Mouse (Mus musculus): ENCODE measurements around the gene Fam3c. TPM values are rescaled to one million over a fixed set of nuclear protein-coding genes. Genes with fewer than 3 reads are reported as not detected.
A peak's percentile ranks its signal among the peaks of the same experiment; 100 is the strongest.

Fam3c gene
- polyA plus RNA-seq (2016; fragmentation: Nextera tagmentation; extraction: Ambion mirVana) = 34.3 and 48.2 TPM in 2 replicates

DNA sequence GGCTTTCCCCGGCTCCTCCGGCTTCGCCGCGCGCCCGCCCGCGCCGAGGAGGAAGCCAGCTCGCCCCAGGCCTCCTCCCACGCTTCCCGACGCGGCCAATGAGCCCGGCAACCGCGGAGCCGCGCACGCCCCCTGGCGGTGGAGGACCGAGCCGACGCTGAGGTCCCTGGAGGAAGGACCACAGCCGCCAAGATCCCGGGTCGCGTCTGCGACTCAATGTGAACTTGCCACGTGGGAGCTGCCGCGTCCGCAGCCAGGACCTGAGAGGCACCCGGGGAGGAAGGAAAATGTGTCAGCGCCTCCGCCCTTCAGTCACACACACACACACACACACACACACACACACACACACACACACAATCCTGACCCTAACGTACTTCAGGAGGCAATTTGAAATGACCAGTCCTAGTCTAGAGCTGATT is at the start of gene Fam3c:
TSS of gene Fam3c (minus strand) at position 158 of the 422 bp plus-strand sequence.
- WGBS = under 1% methylated on average over 38 of the region's 38 CpGs
- Histone ChIP-seq H3K4me1 (peaks cover 15% of the 10 kb centered on the region), H3K9me3 (no peaks in the 10 kb centered on the region; the same call in 1 of the 2 replicates), H3K27ac (peak within 1 kb of the TSS; percentile 95), H3K4me3 (peak within 1 kb of the TSS; percentile 73), H3K27me3 (ENCODE audit: insufficient read depth, poor library complexity, severe bottlenecking) (no peaks in the 10 kb centered on the region), H3K36me3 (no peaks in the 10 kb centered on the region)
- peak; percentile 97 for DNase-seq (ENCODE audit: low spot score)

GRCm38 (mm10) chr6:22405021-22405420 is 49.0 kb upstream of the Fam3c start:
- WGBS = 82% methylated on average over 3 of the region's 3 CpGs
- DNase-seq (ENCODE audit: low spot score) = no peak

GRCm38 (mm10) chr6:22403736-22404135 is 47.7 kb upstream of the Fam3c start:
- H3K36me3 ChIP-seq = no peaks in the 10 kb centered on the region
- no peaks in the 10 kb centered on the region for H3K4me1 ChIP-seq
- 80% methylated on average over 5 of the region's 5 CpGs for WGBS
- H3K4me3 ChIP-seq = no peak overlapping the region
- H3K27me3 ChIP-seq (ENCODE audit: insufficient read depth, poor library complexity, severe bottlenecking) = no peaks in the 10 kb centered on the region
- DNase-seq (ENCODE audit: low spot score) = no peak
- H3K27ac ChIP-seq = no peak overlapping the region
- no peaks in the 10 kb centered on the region for H3K9me3 ChIP-seq

More at GRCm38 (mm10) chr6:22405021-22405420, 49.0 kb upstream of the Fam3c start:
- Histone ChIP-seq H3K9me3 (no peaks in the 10 kb centered on the region), H3K27me3 (ENCODE audit: insufficient read depth, poor library complexity, severe bottlenecking) (no peaks in the 10 kb centered on the region), H3K27ac (no peak overlapping the region), H3K4me3 (no peak overlapping the region), H3K36me3 (no peaks in the 10 kb centered on the region), H3K4me1 (no peaks in the 10 kb centered on the region)

GRCm38 (mm10) chr6:22403317-22403716 is 47.3 kb upstream of the Fam3c start:
- H3K27me3 ChIP-seq (ENCODE audit: insufficient read depth, poor library complexity, severe bottlenecking) = no peaks in the 10 kb centered on the region
- no peaks in the 10 kb centered on the region for H3K4me1 ChIP-seq
- H3K4me3 ChIP-seq = no peak overlapping the region
- no peak overlapping the region for H3K27ac ChIP-seq
- no peak for DNase-seq (ENCODE audit: low spot score)
- H3K9me3 ChIP-seq = no peaks in the 10 kb centered on the region
- no peaks in the 10 kb centered on the region for H3K36me3 ChIP-seq
- 83% methylated on average over 9 of the region's 9 CpGs for WGBS

DNA sequence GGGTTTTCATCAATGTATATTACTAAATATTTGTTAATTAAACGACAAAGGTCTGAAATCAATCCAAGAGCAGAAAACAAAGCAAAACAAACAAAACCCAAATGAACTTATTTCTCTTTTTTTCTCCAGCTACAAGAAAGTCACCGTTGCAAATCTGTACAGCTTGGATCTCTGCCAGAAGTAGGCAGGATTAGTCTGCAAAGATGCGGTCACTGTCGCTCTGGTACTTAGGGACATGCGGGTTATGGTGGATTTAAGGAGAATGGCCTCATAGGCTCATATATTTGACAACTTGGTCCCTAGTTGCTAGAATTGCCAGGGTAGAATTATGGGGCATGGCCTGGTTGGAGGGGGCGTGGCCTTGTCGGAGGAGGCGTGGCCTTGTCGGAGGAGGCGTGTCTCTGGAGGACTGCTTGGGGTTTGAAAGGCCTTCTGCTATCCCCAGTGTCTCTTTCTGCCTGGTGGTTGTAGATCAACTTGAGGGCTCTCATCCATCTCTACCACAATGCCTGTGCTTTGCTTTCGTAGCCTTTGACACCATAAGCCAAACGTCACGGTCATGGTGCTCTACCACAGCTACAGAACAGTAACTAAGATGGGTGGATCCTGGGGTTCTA is 46.6 kb upstream of the Fam3c start:
- H3K4me3 ChIP-seq = no peak overlapping the region
- 80% methylated on average over 13 of the region's 13 CpGs for WGBS

DNA sequence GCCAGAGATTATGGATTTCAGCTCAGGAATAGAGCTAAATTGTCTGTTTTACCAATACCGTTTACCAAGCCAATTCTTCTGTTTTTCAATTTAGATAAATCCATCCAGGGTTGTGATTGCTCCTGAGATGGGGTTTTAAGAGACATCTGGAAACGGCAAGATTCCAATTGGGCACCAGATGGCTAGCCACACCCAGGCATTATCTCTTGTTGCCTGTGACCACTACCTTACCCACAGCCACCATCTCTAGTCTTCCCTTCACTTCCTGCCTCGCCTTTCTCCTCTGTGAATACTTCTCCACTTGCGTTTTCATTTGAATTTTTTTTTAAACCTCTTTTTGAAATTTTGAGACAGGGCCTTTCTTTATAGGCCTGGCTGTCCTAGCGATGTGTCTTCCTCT is 46.0 kb upstream of the Fam3c start:
- Histone ChIP-seq H3K27ac (no peak overlapping the region), H3K4me3 (no peak overlapping the region), H3K9me3 (no peaks in the 10 kb centered on the region), H3K4me1 (no peaks in the 10 kb centered on the region), H3K36me3 (no peaks in the 10 kb centered on the region), H3K27me3 (ENCODE audit: insufficient read depth, poor library complexity, severe bottlenecking) (no peaks in the 10 kb centered on the region)
- DNase-seq (ENCODE audit: low spot score) = no peak
- 71% methylated on average over 5 of the region's 5 CpGs for WGBS

More for the DNA sequence above, 46.6 kb upstream of the Fam3c start:
- Histone ChIP-seq H3K27me3 (ENCODE audit: insufficient read depth, poor library complexity, severe bottlenecking) (no peaks in the 10 kb centered on the region), H3K9me3 (no peaks in the 10 kb centered on the region), H3K27ac (no peak overlapping the region), H3K4me1 (no peaks in the 10 kb centered on the region), H3K36me3 (no peaks in the 10 kb centered on the region)
- no peak for DNase-seq (ENCODE audit: low spot score)

- Histone ChIP-seq H3K27ac (no peak overlapping the region), H3K4me1 (no peaks in the 10 kb centered on the region), H3K9me3 (no peaks in the 10 kb centered on the region), H3K4me3 (no peak overlapping the region), H3K36me3 (no peaks in the 10 kb centered on the region), H3K27me3 (ENCODE audit: insufficient read depth, poor library complexity, severe bottlenecking) (no peaks in the 10 kb centered on the region)
- DNase-seq (ENCODE audit: low spot score) = no peak
- WGBS = 87% methylated on average over 7 of the region's 7 CpGs
These were observed 42.2 kb upstream of the Fam3c start for GRCm38 (mm10) chr6:22398079-22398774.

DNA sequence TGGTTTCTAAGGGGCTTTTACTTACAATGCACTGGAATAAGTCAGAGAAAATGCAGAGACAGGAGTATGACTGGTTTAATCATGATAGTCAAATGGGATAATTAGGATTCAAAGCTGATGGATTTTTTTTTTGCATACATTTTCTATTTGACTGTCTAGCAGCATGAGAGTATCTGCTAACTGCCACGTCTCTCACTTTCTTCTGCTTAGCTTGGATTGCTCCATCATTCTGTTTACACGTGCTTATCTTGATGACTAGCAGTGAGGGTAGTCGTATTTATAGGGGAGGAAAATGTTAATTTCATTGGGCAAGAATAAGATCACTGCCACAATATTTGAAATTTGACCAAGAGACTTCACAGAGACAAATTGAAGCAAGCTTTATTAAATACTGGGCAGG is 39.2 kb upstream of the Fam3c start:
- H3K27me3 ChIP-seq (ENCODE audit: insufficient read depth, poor library complexity, severe bottlenecking) = no peaks in the 10 kb centered on the region
- WGBS = 43% methylated on average over 3 of the region's 3 CpGs
- DNase-seq (ENCODE audit: low spot score) = no peak
- no peak overlapping the region for H3K27ac ChIP-seq
- H3K4me1 ChIP-seq = no peaks in the 10 kb centered on the region
- H3K4me3 ChIP-seq = no peak overlapping the region
- H3K36me3 ChIP-seq = no peaks in the 10 kb centered on the region
- H3K9me3 ChIP-seq = no peaks in the 10 kb centered on the region

GRCm38 (mm10) chr6:22390654-22391365 is 34.8 kb upstream of the Fam3c start:
- 63% methylated on average over 13 of the region's 13 CpGs for WGBS
- no peaks in the 10 kb centered on the region for H3K36me3 ChIP-seq
- no peak overlapping the region for H3K4me3 ChIP-seq
- H3K27ac ChIP-seq = no peak overlapping the region
- no peaks in the 10 kb centered on the region for H3K27me3 ChIP-seq (ENCODE audit: insufficient read depth, poor library complexity, severe bottlenecking)
- no peaks in the 10 kb centered on the region for H3K9me3 ChIP-seq
- H3K4me1 ChIP-seq = no peaks in the 10 kb centered on the region
- no peak for DNase-seq (ENCODE audit: low spot score)

- no peaks in the 10 kb centered on the region for H3K9me3 ChIP-seq
- 87% methylated on average over 5 of the region's 5 CpGs for WGBS
- no peak overlapping the region for H3K4me3 ChIP-seq
- no peak for DNase-seq (ENCODE audit: low spot score)
- H3K4me1 ChIP-seq = no peaks in the 10 kb centered on the region
- no peaks in the 10 kb centered on the region for H3K36me3 ChIP-seq
- H3K27me3 ChIP-seq (ENCODE audit: insufficient read depth, poor library complexity, severe bottlenecking) = no peaks in the 10 kb centered on the region
- H3K27ac ChIP-seq = no peak overlapping the region
These were observed 29.3 kb upstream of the Fam3c start for GRCm38 (mm10) chr6:22385254-22385870.

- H3K4me1 ChIP-seq = no peaks in the 10 kb centered on the region
- DNase-seq (ENCODE audit: low spot score) = no peak
- H3K27ac ChIP-seq = no peak overlapping the region
- H3K36me3 ChIP-seq = no peaks in the 10 kb centered on the region
- WGBS = 95% methylated on average over 3 of the region's 3 CpGs
- no peaks in the 10 kb centered on the region for H3K9me3 ChIP-seq
- no peak overlapping the region for H3K4me3 ChIP-seq
- no peaks in the 10 kb centered on the region for H3K27me3 ChIP-seq (ENCODE audit: insufficient read depth, poor library complexity, severe bottlenecking)
These were observed 24.2 kb upstream of the Fam3c start for GRCm38 (mm10) chr6:22380269-22380668.

GRCm38 (mm10) chr6:22379831-22380230 is 23.8 kb upstream of the Fam3c start:
- no peaks in the 10 kb centered on the region for H3K36me3 ChIP-seq
- no peak for DNase-seq (ENCODE audit: low spot score)
- H3K4me3 ChIP-seq = no peak overlapping the region
- no peaks in the 10 kb centered on the region for H3K4me1 ChIP-seq
- 88% methylated on average over 1 of the region's 1 CpGs for WGBS
- no peak overlapping the region for H3K27ac ChIP-seq
- no peaks in the 10 kb centered on the region for H3K9me3 ChIP-seq
- no peaks in the 10 kb centered on the region for H3K27me3 ChIP-seq (ENCODE audit: insufficient read depth, poor library complexity, severe bottlenecking)

DNA sequence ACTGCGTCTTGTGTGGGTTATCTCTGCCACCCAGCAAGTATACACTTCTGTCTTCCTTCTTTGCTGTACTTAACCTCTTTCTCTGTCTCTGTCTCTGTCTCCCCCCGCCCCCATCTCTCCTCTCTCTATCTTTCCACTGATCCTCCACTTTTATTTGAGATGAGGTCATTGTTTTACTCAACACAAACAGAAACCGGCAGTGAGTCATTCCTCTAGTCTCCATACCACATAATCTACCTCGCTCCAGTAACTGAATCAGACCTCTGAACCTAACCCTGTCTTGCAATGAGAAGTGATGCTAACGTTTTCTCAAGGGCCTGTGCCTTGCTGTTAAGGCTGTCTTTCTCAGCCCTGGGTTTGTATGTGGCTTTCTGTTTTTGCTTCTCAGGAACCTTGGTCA is 22.4 kb upstream of the Fam3c start:
- H3K27me3 ChIP-seq (ENCODE audit: insufficient read depth, poor library complexity, severe bottlenecking) = no peaks in the 10 kb centered on the region
- WGBS = 56% methylated on average over 5 of the region's 5 CpGs

More for the DNA sequence above, 22.4 kb upstream of the Fam3c start:
- Histone ChIP-seq H3K4me3 (no peak overlapping the region), H3K36me3 (no peaks in the 10 kb centered on the region), H3K27ac (no peak overlapping the region), H3K4me1 (no peaks in the 10 kb centered on the region), H3K9me3 (no peaks in the 10 kb centered on the region)
- DNase-seq (ENCODE audit: low spot score) = no peak
